Mouse (Mus musculus): ENCODE measurements at regions not wholly inside any gene's neighbourhood (a gene's known extent, or its start where the extent isn't known, plus 50 kb on each side); places are given as distances from the start of the nearest gene placed in this dataset.

DNA sequence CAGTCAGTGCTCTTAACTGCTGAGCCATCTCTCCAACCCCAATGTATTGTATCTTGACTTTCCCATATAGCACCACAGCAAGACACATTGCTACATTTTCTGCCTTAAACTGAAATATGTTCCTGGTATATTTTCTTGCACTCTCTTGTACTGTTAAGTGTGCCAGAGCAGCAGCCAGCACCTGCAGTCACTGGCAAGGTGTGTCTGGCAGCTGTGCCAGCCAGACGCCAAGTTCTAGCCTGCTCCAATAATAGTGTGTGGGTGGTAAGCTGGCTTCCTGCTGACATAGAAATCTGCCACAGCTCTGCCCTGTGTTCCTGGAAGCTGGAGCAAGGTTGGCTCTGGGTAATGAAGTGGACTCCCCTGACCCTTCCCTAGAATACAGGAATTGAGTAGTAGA lies 185.9 kb upstream of the Ddhd1 start:
- Histone ChIP-seq H3K4me1 (replicated peaks; ENCODE audit: control insufficient read depth, insufficient read depth, low read length) (no peaks in the 10 kb centered on the region), H3K4me3 (ENCODE audit: low read depth, low read length) (no peak overlapping the region), H3K27me3 (ENCODE audit: control insufficient read depth, insufficient read depth, low read length) (no peaks in the 10 kb centered on the region), H3K4me2 (ENCODE audit: low read depth, low read length, severe bottlenecking) (no peak overlapping the region), H3K9ac (ENCODE audit: low read length) (no peak overlapping the region), H3K9me3 (ENCODE audit: control insufficient read depth, low read length) (no peaks in the 10 kb centered on the region), H3K27ac (ENCODE audit: low read depth, low read length) (no peak overlapping the region), H3K36me3 (ENCODE audit: control insufficient read depth, insufficient read depth, low read length) (no peaks in the 10 kb centered on the region)
- ATAC-seq (replicated peaks; ENCODE audit: low FRiP score) = no peak
- 79% methylated on average over 1 of the region's 1 CpGs for WGBS
- DNase-seq (ENCODE audit: low spot score) = no peak

DNA sequence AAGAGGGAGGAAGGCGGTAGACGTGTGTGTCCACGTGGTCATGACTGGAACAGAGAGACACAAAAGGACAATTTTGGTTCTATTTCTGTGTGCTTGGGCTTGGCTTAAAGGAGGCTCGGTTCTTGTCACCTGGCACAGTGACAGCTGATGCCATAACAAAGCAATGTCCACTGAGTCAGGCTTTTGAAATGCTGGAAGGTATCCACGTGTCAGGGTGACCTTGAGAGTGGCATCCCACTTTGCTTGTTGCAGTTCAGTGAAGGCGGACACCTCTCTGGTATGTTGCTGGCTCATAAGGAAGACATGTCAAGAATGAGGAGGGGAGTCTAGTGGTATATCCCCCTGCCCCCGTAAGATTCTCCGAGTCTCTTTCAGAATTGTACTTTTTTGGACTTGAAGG lies 192.6 kb upstream of the Ddhd1 start:
- no peak for DNase-seq (ENCODE audit: low spot score)
- no peak for ATAC-seq (replicated peaks; ENCODE audit: low FRiP score)
- no peak overlapping the region for H3K4me2 ChIP-seq (ENCODE audit: low read depth, low read length, severe bottlenecking)
- no peak overlapping the region for H3K9ac ChIP-seq (ENCODE audit: low read length)
- no peak overlapping the region for H3K4me3 ChIP-seq (ENCODE audit: low read depth, low read length)
- WGBS = 84% methylated on average over 8 of the region's 8 CpGs
- H3K27me3 ChIP-seq (ENCODE audit: control insufficient read depth, insufficient read depth, low read length) = no peaks in the 10 kb centered on the region
- H3K9me3 ChIP-seq (ENCODE audit: control insufficient read depth, low read length) = no peaks in the 10 kb centered on the region
- no peaks in the 10 kb centered on the region for H3K4me1 ChIP-seq (replicated peaks; ENCODE audit: control insufficient read depth, insufficient read depth, low read length)
- no peaks in the 10 kb centered on the region for H3K36me3 ChIP-seq (ENCODE audit: control insufficient read depth, insufficient read depth, low read length)
- no peak overlapping the region for H3K27ac ChIP-seq (ENCODE audit: low read depth, low read length)

DNA sequence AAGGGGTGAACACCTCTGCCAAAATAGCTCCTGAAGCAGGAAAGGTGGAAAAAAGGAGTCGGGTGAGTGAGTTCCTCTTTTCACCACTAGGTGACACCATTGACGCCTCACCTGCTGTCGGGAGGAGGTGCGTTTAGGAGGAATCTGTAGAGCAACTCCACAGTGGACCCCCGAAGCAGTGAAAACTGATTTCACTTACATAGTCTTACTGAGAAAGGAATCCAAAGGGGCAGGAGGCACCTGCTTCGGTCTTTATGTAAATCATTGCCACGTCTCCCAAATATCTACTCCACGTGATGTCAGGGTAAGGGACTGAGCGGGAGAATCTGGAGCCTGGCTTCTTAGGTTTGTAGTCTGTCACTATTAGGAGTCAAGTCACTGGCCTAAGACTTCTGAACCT lies 220.5 kb upstream of the Ddhd1 start:
- no peaks in the 10 kb centered on the region for H3K4me1 ChIP-seq (replicated peaks; ENCODE audit: control insufficient read depth, insufficient read depth, low read length)
- ATAC-seq (replicated peaks; ENCODE audit: low FRiP score) = no peak
- H3K4me2 ChIP-seq (ENCODE audit: low read depth, low read length, severe bottlenecking) = no peak overlapping the region
- 15% methylated on average over 9 of the region's 9 CpGs for WGBS
- H3K9ac ChIP-seq (ENCODE audit: low read length) = no peak overlapping the region
- no peaks in the 10 kb centered on the region for H3K36me3 ChIP-seq (ENCODE audit: control insufficient read depth, insufficient read depth, low read length)
- DNase-seq (ENCODE audit: low spot score) = peak; percentile 68
- H3K9me3 ChIP-seq (ENCODE audit: control insufficient read depth, low read length) = no peaks in the 10 kb centered on the region
- no peak overlapping the region for H3K4me3 ChIP-seq (ENCODE audit: low read depth, low read length)
- no peaks in the 10 kb centered on the region for H3K27me3 ChIP-seq (ENCODE audit: control insufficient read depth, insufficient read depth, low read length)
- no peak overlapping the region for H3K27ac ChIP-seq (ENCODE audit: low read depth, low read length)

DNA sequence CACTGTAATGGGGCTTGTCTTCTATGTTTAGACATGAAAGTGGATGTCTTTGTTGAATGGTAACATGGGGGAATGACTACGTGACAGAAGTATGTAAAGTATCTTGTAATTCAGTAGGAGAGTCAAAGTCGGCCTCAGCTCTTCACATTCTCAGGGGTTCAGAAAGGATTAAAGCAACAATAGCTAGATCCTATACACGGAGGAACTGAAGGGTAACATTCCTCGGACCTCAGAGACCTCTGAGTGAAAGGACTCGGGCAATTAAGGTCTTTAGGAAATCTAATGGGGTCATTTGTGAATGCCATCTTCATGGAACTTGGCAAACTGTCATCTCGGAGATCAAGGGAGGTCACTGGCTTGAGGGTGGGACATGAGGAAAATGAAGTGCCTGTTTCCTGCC lies 262.8 kb upstream of the Ddhd1 start:
- H3K4me3 ChIP-seq (ENCODE audit: low read depth, low read length) = no peak overlapping the region
- H3K4me1 ChIP-seq (replicated peaks; ENCODE audit: control insufficient read depth, insufficient read depth, low read length) = no peaks in the 10 kb centered on the region; the same call in 1 of the 2 replicates
- no peaks in the 10 kb centered on the region for H3K36me3 ChIP-seq (ENCODE audit: control insufficient read depth, insufficient read depth, low read length)
- DNase-seq (ENCODE audit: low spot score) (no peak), ATAC-seq (replicated peaks; ENCODE audit: low FRiP score) (no peak)
- no peak overlapping the region for H3K4me2 ChIP-seq (ENCODE audit: low read depth, low read length, severe bottlenecking)
- H3K27me3 ChIP-seq (ENCODE audit: control insufficient read depth, insufficient read depth, low read length) = peaks cover 2% of the 10 kb centered on the region; the same call in 1 of the 2 replicates
- no peak overlapping the region for H3K9ac ChIP-seq (ENCODE audit: low read length)
- H3K9me3 ChIP-seq (ENCODE audit: control insufficient read depth, low read length) = no peaks in the 10 kb centered on the region
- WGBS = 6% methylated on average over 6 of the region's 6 CpGs
- H3K27ac ChIP-seq (ENCODE audit: low read depth, low read length) = no peak overlapping the region

DNA sequence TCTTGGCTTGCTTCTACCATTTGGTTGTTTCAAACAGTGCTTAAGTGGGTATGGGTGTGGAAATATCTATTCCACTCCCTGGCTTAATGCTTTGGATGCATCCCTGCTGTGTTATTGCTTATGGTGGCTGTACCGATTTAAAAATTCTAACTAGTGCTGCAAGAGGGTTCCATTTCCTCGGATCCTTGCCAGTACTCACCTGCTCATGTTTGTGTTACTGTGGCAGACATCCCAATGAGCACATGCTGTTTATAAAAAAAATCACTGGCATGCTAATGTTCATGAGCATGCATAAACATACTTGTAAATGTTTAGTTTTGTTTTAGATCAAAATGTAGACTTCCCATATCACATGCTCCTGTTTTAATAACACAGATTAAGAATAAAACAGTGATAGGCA lies 285.6 kb upstream of the Ddhd1 start:
- 88% methylated on average over 2 of the region's 2 CpGs for WGBS
- no peak overlapping the region for H3K4me3 ChIP-seq (ENCODE audit: low read depth, low read length)
- H3K4me1 ChIP-seq (replicated peaks; ENCODE audit: control insufficient read depth, insufficient read depth, low read length) = no peaks in the 10 kb centered on the region
- H3K36me3 ChIP-seq (ENCODE audit: control insufficient read depth, insufficient read depth, low read length) = no peaks in the 10 kb centered on the region
- no peak for ATAC-seq (replicated peaks; ENCODE audit: low FRiP score)
- no peak overlapping the region for H3K9ac ChIP-seq (ENCODE audit: low read length)
- H3K27ac ChIP-seq (ENCODE audit: low read depth, low read length) = no peak overlapping the region
- no peaks in the 10 kb centered on the region for H3K9me3 ChIP-seq (ENCODE audit: control insufficient read depth, low read length)
- H3K27me3 ChIP-seq (ENCODE audit: control insufficient read depth, insufficient read depth, low read length) = no peaks in the 10 kb centered on the region
- no peak overlapping the region for H3K4me2 ChIP-seq (ENCODE audit: low read depth, low read length, severe bottlenecking)
- no peak for DNase-seq (ENCODE audit: low spot score)

DNA sequence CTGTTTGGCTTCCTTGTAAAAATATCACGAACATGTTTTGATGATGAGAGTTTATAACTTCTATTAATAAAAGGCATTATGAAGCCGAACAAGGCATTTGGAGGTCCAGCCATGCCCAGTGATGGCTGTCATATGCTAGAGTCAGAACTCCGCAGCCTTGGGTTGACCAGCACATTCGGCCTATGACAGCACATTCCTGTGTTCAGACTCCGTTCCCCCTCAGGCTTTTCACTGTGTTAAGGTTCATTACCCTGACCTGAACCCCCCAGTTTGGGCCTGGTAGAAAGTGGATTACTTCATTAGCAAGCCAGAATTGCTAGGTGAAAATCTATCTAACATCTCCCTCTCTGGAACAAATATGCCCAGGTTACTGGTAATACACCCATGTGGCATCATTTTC lies 286.2 kb upstream of the Ddhd1 start:
- Histone ChIP-seq H3K9me3 (ENCODE audit: control insufficient read depth, low read length) (no peaks in the 10 kb centered on the region), H3K36me3 (ENCODE audit: control insufficient read depth, insufficient read depth, low read length) (no peaks in the 10 kb centered on the region), H3K4me2 (ENCODE audit: low read depth, low read length, severe bottlenecking) (no peak overlapping the region), H3K27me3 (ENCODE audit: control insufficient read depth, insufficient read depth, low read length) (no peaks in the 10 kb centered on the region), H3K9ac (ENCODE audit: low read length) (no peak overlapping the region), H3K4me3 (ENCODE audit: low read depth, low read length) (no peak overlapping the region), H3K27ac (ENCODE audit: low read depth, low read length) (no peak overlapping the region), H3K4me1 (replicated peaks; ENCODE audit: control insufficient read depth, insufficient read depth, low read length) (no peaks in the 10 kb centered on the region)
- 75% methylated on average over 5 of the region's 5 CpGs for WGBS
- ATAC-seq (replicated peaks; ENCODE audit: low FRiP score) (no peak), DNase-seq (ENCODE audit: low spot score) (no peak)

DNA sequence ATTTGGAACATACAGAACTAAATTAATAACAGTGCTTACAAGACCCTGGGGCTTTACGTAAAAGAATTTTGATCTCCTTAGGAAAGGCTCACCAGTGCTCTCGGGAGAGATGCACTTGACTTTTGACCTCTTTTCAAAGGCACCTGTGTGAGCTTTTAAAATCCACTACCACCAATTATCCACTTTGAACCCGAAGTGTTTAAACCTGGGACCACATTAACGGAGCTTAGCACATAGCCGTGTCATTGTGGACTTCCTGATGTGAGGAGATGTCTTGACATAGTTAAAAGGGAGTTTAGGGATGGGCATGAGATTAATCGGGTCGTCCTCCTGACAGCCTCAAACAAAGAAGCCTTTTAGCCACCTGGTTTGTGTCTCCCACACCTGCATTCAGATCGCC lies 286.6 kb upstream of the Ddhd1 start:
- no peak overlapping the region for H3K4me2 ChIP-seq (ENCODE audit: low read depth, low read length, severe bottlenecking)
- no peaks in the 10 kb centered on the region for H3K9me3 ChIP-seq (ENCODE audit: control insufficient read depth, low read length)
- 38% methylated on average over 8 of the region's 8 CpGs for WGBS
- no peak overlapping the region for H3K4me3 ChIP-seq (ENCODE audit: low read depth, low read length)
- H3K4me1 ChIP-seq (replicated peaks; ENCODE audit: control insufficient read depth, insufficient read depth, low read length) = no peaks in the 10 kb centered on the region
- H3K9ac ChIP-seq (ENCODE audit: low read length) = no peak overlapping the region
- H3K27me3 ChIP-seq (ENCODE audit: control insufficient read depth, insufficient read depth, low read length) = no peaks in the 10 kb centered on the region
- H3K27ac ChIP-seq (ENCODE audit: low read depth, low read length) = no peak overlapping the region
- H3K36me3 ChIP-seq (ENCODE audit: control insufficient read depth, insufficient read depth, low read length) = no peaks in the 10 kb centered on the region
- DNase-seq (ENCODE audit: low spot score) = no peak
- ATAC-seq (replicated peaks; ENCODE audit: low FRiP score) = no peak

DNA sequence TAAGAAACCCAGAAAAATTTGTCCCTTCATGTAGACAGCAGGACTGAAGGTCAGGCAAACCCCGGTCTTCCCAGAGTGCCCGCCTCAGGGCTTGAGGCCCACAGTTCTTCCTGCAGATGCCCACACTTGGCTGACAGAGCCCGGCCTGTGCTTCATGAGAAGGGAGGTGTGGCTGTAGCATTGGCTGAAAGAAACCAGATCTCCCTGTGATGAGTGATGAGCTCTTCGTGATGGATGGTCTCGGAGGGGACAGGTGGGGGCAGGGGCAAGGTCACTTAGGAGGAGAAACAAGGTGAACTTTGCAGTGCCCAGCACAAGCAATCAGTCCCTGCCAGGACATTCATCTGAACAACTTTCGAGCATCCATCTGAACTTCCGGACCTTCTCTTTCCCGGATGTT lies 298.7 kb upstream of the Ddhd1 start:
- Histone ChIP-seq H3K27me3 (ENCODE audit: control insufficient read depth, insufficient read depth, low read length) (no peaks in the 10 kb centered on the region), H3K9ac (ENCODE audit: low read length) (no peak overlapping the region), H3K4me2 (ENCODE audit: low read depth, low read length, severe bottlenecking) (no peak overlapping the region), H3K36me3 (ENCODE audit: control insufficient read depth, insufficient read depth, low read length) (no peaks in the 10 kb centered on the region), H3K9me3 (ENCODE audit: control insufficient read depth, low read length) (no peaks in the 10 kb centered on the region), H3K4me3 (ENCODE audit: low read depth, low read length) (no peak overlapping the region), H3K4me1 (replicated peaks; ENCODE audit: control insufficient read depth, insufficient read depth, low read length) (no peaks in the 10 kb centered on the region), H3K27ac (ENCODE audit: low read depth, low read length) (no peak overlapping the region)
- WGBS = 88% methylated on average over 8 of the region's 8 CpGs
- DNase-seq (ENCODE audit: low spot score) (no peak), ATAC-seq (replicated peaks; ENCODE audit: low FRiP score) (no peak)

DNA sequence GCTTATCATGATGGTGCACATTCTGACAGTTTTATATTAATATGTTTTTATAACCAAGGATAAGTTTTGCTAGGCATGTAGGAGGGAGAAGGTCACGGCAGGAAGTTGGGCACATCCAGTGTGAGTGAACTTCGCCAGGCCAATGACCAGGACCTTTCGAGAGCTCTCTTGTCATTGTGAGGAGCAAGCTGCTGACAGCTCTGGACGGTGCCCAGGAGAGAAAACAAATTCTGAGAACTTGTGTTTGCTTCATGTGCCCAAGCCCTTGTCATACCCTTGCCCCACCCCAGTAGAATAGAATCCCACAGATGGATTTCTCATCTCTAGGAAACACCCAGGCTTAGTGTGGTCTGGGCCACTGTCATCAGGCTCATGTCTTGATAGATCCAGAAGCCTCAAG lies 304.5 kb upstream of the Ddhd1 start:
- Histone ChIP-seq H3K4me1 (replicated peaks; ENCODE audit: control insufficient read depth, insufficient read depth, low read length) (no peaks in the 10 kb centered on the region), H3K27ac (ENCODE audit: low read depth, low read length) (no peak overlapping the region), H3K27me3 (ENCODE audit: control insufficient read depth, insufficient read depth, low read length) (no peaks in the 10 kb centered on the region), H3K4me3 (ENCODE audit: low read depth, low read length) (no peak overlapping the region), H3K36me3 (ENCODE audit: control insufficient read depth, insufficient read depth, low read length) (no peaks in the 10 kb centered on the region), H3K4me2 (ENCODE audit: low read depth, low read length, severe bottlenecking) (no peak overlapping the region), H3K9me3 (ENCODE audit: control insufficient read depth, low read length) (no peaks in the 10 kb centered on the region), H3K9ac (ENCODE audit: low read length) (no peak overlapping the region)
- ATAC-seq (replicated peaks; ENCODE audit: low FRiP score) = no peak
- 97% methylated on average over 4 of the region's 4 CpGs for WGBS
- no peak for DNase-seq (ENCODE audit: low spot score)

All from forebrain, embryonic 11.5 days (tissue).